In genomic region chr1:182991002-182991778, GRCm38 (mm10) we compare ENCODE assay signal across 8 mouse cellular contexts. TPM values are rescaled to one million over a fixed set of nuclear protein-coding genes. Genes with fewer than 3 reads are reported as not detected.
DNase-seq lines count a peak whose midpoint lies in the region; ATAC-seq lines count a peak whose summit lies in the region.

No protein-coding gene starts in this region.

- H3K4me3 ChIP-seq in forebrain, embryonic 14.5 days (ENCODE audit: low read depth, low read length), result no peak overlapping the region
- no peak overlapping the region for H3K4me3 ChIP-seq in hindbrain, embryonic 12.5 days

- no peak overlapping the region for H3K27ac ChIP-seq in forebrain, embryonic 14.5 days (ENCODE audit: low read depth, low read length)
- H3K27ac ChIP-seq in hindbrain, embryonic 12.5 days, result no peak overlapping the region

- H3K4me2 ChIP-seq in forebrain, embryonic 14.5 days (ENCODE audit: low read length), result no peak overlapping the region
- no peak overlapping the region for H3K4me2 ChIP-seq in hindbrain, embryonic 12.5 days (replicated peaks)

- WGBS in forebrain, embryonic 14.5 days, result 8% methylated on average over 7 of the region's 7 CpGs
- 19% methylated on average over 7 of the region's 7 CpGs for WGBS in hindbrain, embryonic 12.5 days

- H3K27me3 ChIP-seq in forebrain, embryonic 14.5 days (replicated peaks; ENCODE audit: control insufficient read depth, insufficient read depth, low read length), result no peaks in the 10 kb centered on the region
- H3K27me3 ChIP-seq in hindbrain, embryonic 12.5 days, result no peaks in the 10 kb centered on the region

- no peaks in the 10 kb centered on the region for H3K9me3 ChIP-seq in forebrain, embryonic 14.5 days (replicated peaks; ENCODE audit: control insufficient read depth, low read length)
- H3K9me3 ChIP-seq in hindbrain, embryonic 12.5 days (replicated peaks), result no peaks in the 10 kb centered on the region

- H3K9ac ChIP-seq in forebrain, embryonic 14.5 days (ENCODE audit: low read length), result no peak overlapping the region
- no peak overlapping the region for H3K9ac ChIP-seq in hindbrain, embryonic 12.5 days

- H3K4me1 ChIP-seq in forebrain, embryonic 14.5 days (ENCODE audit: control insufficient read depth, insufficient read depth, low read length), result no peaks in the 10 kb centered on the region
- H3K4me1 ChIP-seq in hindbrain, embryonic 12.5 days, result no peaks in the 10 kb centered on the region

- ATAC-seq in cerebellum, adult (ENCODE audit: insufficient number of reproducible peaks, low FRiP score, low TSS enrichment), result peak; percentile 79
- ATAC-seq in forebrain, embryonic 14.5 days, result peak; percentile 79
- 0 out of 2 replicates have a peak, but pooled peaks have one; percentile 40 for ATAC-seq in hindbrain, embryonic 12.5 days (ENCODE audit: low FRiP score)
- ATAC-seq in megakaryocyte, adult 5-6 weeks (ENCODE audit: poor library complexity, severe bottlenecking), result peak; percentile 99

- DNase-seq in NIH3T3 (ENCODE audit: low read depth), result peak; percentile 85
- DNase-seq in forebrain, embryonic 14.5 days (ENCODE audit: low spot score), result peak; percentile 80
- peak; percentile 56 to 70 for DNase-seq in layer of hippocampus, postnatal 14 days (ENCODE audit: low spot score in 2 of 2)
- peak; percentile 72 for DNase-seq in right cerebral cortex, postnatal 25 days
- no peak for DNase-seq in yolk sac, embryonic 10.5 days (ENCODE audit: low spot score)

- H3K36me3 ChIP-seq in forebrain, embryonic 14.5 days (ENCODE audit: control insufficient read depth, insufficient read depth, low read length), result no peaks in the 10 kb centered on the region
- no peaks in the 10 kb centered on the region for H3K36me3 ChIP-seq in hindbrain, embryonic 12.5 days

RNA-seq across cellular contexts. Expression of gene Tlr5, which starts 36.6 kb away (rescaled TPM):
- polyA plus RNA-seq in forebrain, embryonic 14.5 days (2014; fragmentation: Nextera tagmentation; extraction: Ambion mirVana), result 0.11 and 0.26 TPM in 2 replicates
- polyA plus RNA-seq in hindbrain, embryonic 12.5 days (2016; fragmentation: Nextera tagmentation; extraction: Ambion mirVana), result 0.23 and 0.56 TPM in 2 replicates
- total RNA-seq in layer of hippocampus, postnatal 14 days (2021), result under 1 TPM; 0.48 to 0.69 TPM
- 7.9 and 9.1 TPM in 2 replicates for total RNA-seq in megakaryocyte, adult 5-6 weeks (2015)
- total RNA-seq in megakaryocyte, adult 5-6 weeks (2017), result 5.8 and 8.6 TPM in 2 replicates

Comparison
In these comparisons a context has a peak if more than half of its experiments do, and no peak if none do; other contexts are left out.
1. ATAC-seq: peak in every context shown above with its lines; median percentile 99 in megakaryocyte, adult 5-6 weeks; 79 in cerebellum, adult; 79 in forebrain, embryonic 14.5 days; 40 in hindbrain, embryonic 12.5 days.
2. RNA of gene Tlr5, which starts 36.6 kb away (total RNA-seq): 5.8 to 9.1 TPM in megakaryocyte, adult 5-6 weeks; 0.48 to 0.69 TPM in layer of hippocampus, postnatal 14 days; every median in the first group is over 4 times any median in the second.